Mouse (Mus musculus) liver, adult 2 months (tissue): ENCODE results near the gene Hsd17b7. TPM values are rescaled to one million over a fixed set of nuclear protein-coding genes. Genes with fewer than 3 reads are reported as not detected.

Experiments used
- DNase-seq: peaks from one replicate; pipeline ENCODE4 v3.0.0-alpha.2; 2011; ENCODE audit warnings: low read depth, low spot score; ENCODE audit errors: extremely low read depth
- H3K27ac ChIP-seq: fragments of 200-500 bp; replicated peaks from 2 replicates; pipeline ENCODE4 v1.5.1; 2012; ENCODE audit warnings: low read depth, mild to moderate bottlenecking, control low read depth, inconsistent platforms, low read length; ENCODE audit not compliant: insufficient read depth
- H3K27me3 ChIP-seq: fragments of 200-500 bp; 2 replicates; pipeline ENCODE4 v1.6.1; 2012; ENCODE audit warnings: mild to moderate bottlenecking, moderate library complexity, low read length, inconsistent platforms; ENCODE audit not compliant: control insufficient read depth, insufficient read depth
- H3K36me3 ChIP-seq: fragments of 200-500 bp; 2 replicates; pipeline ENCODE4 v1.6.1; 2012; ENCODE audit warnings: low read length, inconsistent platforms; ENCODE audit not compliant: control insufficient read depth, insufficient read depth
- H3K4me1 ChIP-seq: fragments of 200-500 bp; 2 replicates; pipeline ENCODE4 v1.6.1; 2011; ENCODE audit warnings: low read length; ENCODE audit not compliant: control insufficient read depth, insufficient read depth
- H3K4me3 ChIP-seq: fragments of 200-500 bp; 2 replicates; pipeline ENCODE4 v1.5.1; 2011; ENCODE audit warnings: low read depth, mild to moderate bottlenecking, control low read depth, low read length, moderate library complexity; ENCODE audit not compliant: insufficient read depth
- H3K79me2 ChIP-seq: fragments of 200-500 bp; 2 replicates; pipeline ENCODE4 v1.6.1; 2012; ENCODE audit warnings: inconsistent platforms, mild to moderate bottlenecking, low read length, moderate library complexity; ENCODE audit not compliant: control insufficient read depth, insufficient read depth
- H3K9ac ChIP-seq: fragments of 200-500 bp; 2 replicates; pipeline ENCODE4 v1.6.1; 2012; ENCODE audit warnings: low read depth, mild to moderate bottlenecking, control low read depth, inconsistent platforms, low read length
- CTCF ChIP-seq: fragments of 200-500 bp; IDR thresholded peaks from 2 replicates; pipeline ENCODE4 v1.5.1; 2011; ENCODE audit warnings: low read depth, low read length, control low read depth
- POLR2A ChIP-seq: fragments of 200-500 bp; IDR thresholded peaks from 2 replicates; pipeline ENCODE4 v1.6.1; 2011; ENCODE audit warnings: low read length, control low read depth; ENCODE audit not compliant: insufficient read depth; ENCODE audit errors: extremely low read depth
- WGBS: fragments of 180-500 bp; shearing (Covaris S2); methylation state at CpG from one replicate; pipeline ENCODE4 v1.1.7; 2018; 5-methylcytosine and 5-hydroxymethylcytosine counted together
- polyA plus RNA-seq: library from polyadenylated mRNA; depleted of rRNA; stranded (reverse); fragments of >200 nt; gene quantifications from 2 replicates; pipeline ENCODE4 v1.2.3, GENCODE M21; 2012
- total RNA-seq: library from RNA; depleted of rRNA; stranded (reverse); fragments of >200 nt; gene quantifications from 2 replicates; pipeline ENCODE4 v1.2.3, GENCODE M21; 2014

Gene Hsd17b7
- total and polyA plus RNA-seq, 2 experiments = 22.1 to 41.3 TPM

DNA sequence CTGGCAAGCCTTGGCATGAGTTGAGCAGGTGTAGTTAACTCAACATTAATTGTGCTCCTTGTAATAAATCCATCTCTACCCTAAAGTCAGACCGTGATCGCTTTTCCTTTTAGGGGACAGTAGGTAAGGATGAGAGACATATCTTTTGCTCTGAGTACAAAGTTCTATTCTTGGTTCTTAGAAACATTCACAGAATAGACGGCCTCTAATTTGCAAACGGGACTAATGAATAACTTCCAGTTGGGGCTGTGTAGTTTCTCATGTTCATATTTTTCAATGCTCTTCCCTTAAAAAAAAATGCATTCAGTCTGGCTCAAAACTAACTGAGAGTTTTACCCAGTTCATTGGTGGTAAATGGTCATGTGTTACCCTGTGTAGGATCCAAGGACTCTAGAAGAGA, 1.9 kb upstream of the Hsd17b7 start:
- no peak for TF ChIP-seq POLR2A
- TF ChIP-seq CTCF = no peak
- H3K36me3 ChIP-seq = peaks cover 10% of the 10 kb centered on the region
- H3K27me3 ChIP-seq = no peaks in the 10 kb centered on the region
- 68% methylated on average over 4 of the region's 4 CpGs for WGBS
- peak; percentile 17 for DNase-seq
- H3K79me2 ChIP-seq = peaks cover 3% of the 10 kb centered on the region; the same call in 1 of the 2 replicates
- no peak overlapping the region for H3K9ac ChIP-seq
- H3K4me3 ChIP-seq = no peak overlapping the region
- no peak overlapping the region for H3K27ac ChIP-seq
- peaks cover 5% of the 10 kb centered on the region for H3K4me1 ChIP-seq

DNA sequence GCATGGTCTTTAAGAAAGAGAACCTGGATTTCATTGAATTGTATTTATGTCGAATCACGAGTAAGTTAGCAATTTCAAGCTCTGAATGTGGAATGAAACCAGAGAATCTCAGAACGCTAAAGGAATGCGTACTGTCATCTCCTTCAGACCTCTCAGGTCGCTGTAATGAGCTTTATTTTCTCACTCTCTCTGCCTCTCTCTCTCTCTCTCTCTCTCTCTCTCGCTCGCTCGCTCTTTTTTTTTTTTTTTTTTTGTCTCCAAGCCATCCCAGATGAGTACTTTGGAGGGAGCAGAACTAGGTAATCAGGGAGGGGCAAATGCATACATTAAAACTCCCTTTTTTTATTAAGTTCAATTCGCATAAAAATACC, 460 bp upstream of the Hsd17b7 start:
- under 1% methylated on average over 9 of the region's 9 CpGs for WGBS
- H3K79me2 ChIP-seq = peaks cover 3% of the 10 kb centered on the region; the same call in 1 of the 2 replicates
- peak; percentile 15 for DNase-seq

DNA sequence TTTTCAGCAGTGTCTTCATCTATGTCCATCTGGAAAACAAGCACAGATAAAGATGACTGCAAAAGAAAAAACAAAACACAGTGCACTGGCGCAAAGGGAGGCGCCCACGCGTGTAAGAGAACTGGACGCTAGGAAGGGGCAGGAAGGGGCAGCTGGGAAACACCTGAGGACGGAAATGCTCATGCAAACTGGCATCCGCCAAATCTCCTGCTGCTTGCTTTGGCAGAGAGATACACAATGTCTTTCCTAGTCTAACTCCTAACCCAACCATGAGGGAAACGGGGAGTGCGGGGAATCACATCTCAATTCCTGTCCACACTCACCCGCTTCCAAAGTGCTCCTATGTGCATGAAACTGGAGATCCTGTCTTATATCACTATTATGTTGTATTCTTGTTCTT, 15.9 kb downstream of the Hsd17b7 start:
- 97% methylated on average over 10 of the region's 10 CpGs for WGBS
- no peak for DNase-seq
- peaks cover 62% of the 10 kb centered on the region for H3K36me3 ChIP-seq
- no peak overlapping the region for H3K27ac ChIP-seq
- no peaks in the 10 kb centered on the region for H3K27me3 ChIP-seq
- no peaks in the 10 kb centered on the region for H3K4me1 ChIP-seq
- no peaks in the 10 kb centered on the region for H3K79me2 ChIP-seq
- no peak overlapping the region for H3K9ac ChIP-seq
- H3K4me3 ChIP-seq = no peak overlapping the region
- TF ChIP-seq CTCF (no peak), POLR2A (no peak)

More for the DNA sequence above, 460 bp upstream of the Hsd17b7 start:
- Histone ChIP-seq H3K9ac (no peak overlapping the region; the same call in 1 of the 2 replicates), H3K27ac (no peak overlapping the region), H3K4me1 (peaks cover 5% of the 10 kb centered on the region), H3K4me3 (peak overlapping the region; percentile 62), H3K27me3 (no peaks in the 10 kb centered on the region), H3K36me3 (peaks cover 22% of the 10 kb centered on the region)
- TF ChIP-seq CTCF (no peak), POLR2A (no peak)

DNA sequence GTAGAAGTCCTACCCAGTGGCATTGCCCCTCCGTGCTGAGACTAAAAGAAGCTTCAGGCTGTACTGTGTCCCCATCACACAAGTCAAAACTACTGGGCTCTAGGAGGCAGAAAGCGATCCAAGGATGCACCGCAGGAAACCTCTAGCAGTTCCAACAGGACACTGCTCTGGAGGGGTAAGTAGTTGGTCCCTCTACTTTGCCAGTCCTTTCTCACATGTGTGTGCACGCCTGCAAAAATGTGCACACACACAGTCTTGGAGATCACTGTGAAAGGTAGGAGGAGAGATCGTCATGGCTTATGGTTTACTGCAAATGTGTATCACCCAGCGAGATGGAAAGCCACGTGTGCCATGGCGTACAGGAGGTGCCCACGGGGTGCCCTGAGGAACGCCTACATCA, 16.4 kb downstream of the Hsd17b7 start:
- WGBS = 97% methylated on average over 10 of the region's 10 CpGs
- H3K4me3 ChIP-seq = no peak overlapping the region
- H3K27me3 ChIP-seq = no peaks in the 10 kb centered on the region
- H3K4me1 ChIP-seq = no peaks in the 10 kb centered on the region
- no peak for TF ChIP-seq CTCF
- no peak for TF ChIP-seq POLR2A
- H3K9ac ChIP-seq = no peak overlapping the region
- H3K36me3 ChIP-seq = peaks cover 58% of the 10 kb centered on the region
- DNase-seq = no peak
- no peak overlapping the region for H3K27ac ChIP-seq
- no peaks in the 10 kb centered on the region for H3K79me2 ChIP-seq

DNA sequence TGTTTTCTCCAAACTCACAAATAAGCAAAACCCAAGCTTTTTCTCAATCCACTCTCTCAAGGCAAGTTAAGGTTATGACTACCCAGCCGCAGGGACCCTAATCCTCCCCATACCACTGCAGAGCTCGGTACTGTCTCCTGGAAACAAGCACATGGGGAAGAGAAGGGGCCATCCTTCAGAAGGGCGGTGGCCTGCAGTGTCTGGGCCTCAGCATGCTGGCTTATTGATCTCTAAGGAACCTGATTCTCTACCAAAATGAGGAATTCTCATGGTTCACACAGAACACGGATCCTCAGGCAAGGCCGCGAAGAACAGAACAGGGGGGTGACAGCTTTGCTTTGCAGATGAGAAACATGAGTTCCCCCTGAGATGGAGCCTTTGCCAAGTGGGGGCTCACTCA, 17.5 kb downstream of the Hsd17b7 start:
- Histone ChIP-seq H3K4me1 (no peaks in the 10 kb centered on the region), H3K9ac (no peak overlapping the region), H3K27ac (no peak overlapping the region), H3K4me3 (no peak overlapping the region), H3K79me2 (no peaks in the 10 kb centered on the region), H3K36me3 (peaks cover 51% of the 10 kb centered on the region), H3K27me3 (no peaks in the 10 kb centered on the region)
- DNase-seq = no peak
- 93% methylated on average over 6 of the region's 6 CpGs for WGBS
- TF ChIP-seq POLR2A (no peak), CTCF (no peak)

DNA sequence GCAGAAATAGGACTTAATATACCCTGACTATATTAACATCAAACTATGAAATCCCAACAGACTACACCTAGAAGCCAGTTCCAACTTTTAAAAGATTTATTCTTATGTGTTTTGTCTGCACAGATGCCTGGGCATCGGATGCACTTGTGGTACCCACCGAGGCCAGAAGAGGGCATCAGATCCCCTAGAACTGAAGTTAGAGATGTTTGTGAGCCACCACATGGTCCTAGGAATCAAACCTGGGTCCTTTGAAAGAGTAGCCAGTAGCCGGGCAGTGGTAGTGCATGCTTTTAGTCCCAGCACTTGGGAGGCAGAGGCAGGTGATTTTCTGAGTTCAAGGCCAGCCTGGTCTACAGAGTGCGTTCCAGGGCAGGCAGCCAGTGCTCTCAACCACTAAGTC, 18.4 kb downstream of the Hsd17b7 start:
- Histone ChIP-seq H3K36me3 (peaks cover 42% of the 10 kb centered on the region), H3K4me3 (no peak overlapping the region), H3K27ac (no peak overlapping the region), H3K9ac (no peak overlapping the region), H3K79me2 (no peaks in the 10 kb centered on the region), H3K4me1 (no peaks in the 10 kb centered on the region), H3K27me3 (no peaks in the 10 kb centered on the region)
- no peak for TF ChIP-seq POLR2A
- peak; percentile 48; the same call in 1 of the 2 replicates for TF ChIP-seq CTCF
- no peak for DNase-seq
- WGBS = 95% methylated on average over 4 of the region's 4 CpGs
